Mouse (Mus musculus): Measurements from ENCODE around the gene Crb3. TPM values are rescaled to one million over a fixed set of nuclear protein-coding genes. Genes with fewer than 3 reads are reported as not detected.

The Crb3 gene
- polyA plus RNA-seq, 1 experiment from 2014 or later = 1.5 TPM

Other genes with a start within 250 kb of the Crb3 start
- gene Rfx2, start 228.1 kb upstream of the Crb3 start, polyA plus RNA-seq (2015; fragmentation: Nextera tagmentation; extraction: Ambion mirVana) = 5.4 and 6.0 TPM in 2 replicates
- gene Acsbg2, start 184.7 kb upstream of the Crb3 start, polyA plus RNA-seq (2015; fragmentation: Nextera tagmentation; extraction: Ambion mirVana) = not detected in 2 replicates
- gene 1700061G19Rik, start 183.6 kb upstream of the Crb3 start, polyA plus RNA-seq (2015; fragmentation: Nextera tagmentation; extraction: Ambion mirVana) = 0.37 and 0.49 TPM in 2 replicates
- 103 and 106 TPM in 2 replicates for gene Mllt1, start 123.7 kb upstream of the Crb3 start, polyA plus RNA-seq (2015; fragmentation: Nextera tagmentation; extraction: Ambion mirVana)
- gene Acer1, start 77.0 kb upstream of the Crb3 start, polyA plus RNA-seq (2015; fragmentation: Nextera tagmentation; extraction: Ambion mirVana) = not detected in 2 replicates
- 180 and 188 TPM in 2 replicates for gene Clpp, start 68.8 kb upstream of the Crb3 start, polyA plus RNA-seq (2015; fragmentation: Nextera tagmentation; extraction: Ambion mirVana)
- gene Alkbh7, start 61.8 kb upstream of the Crb3 start, polyA plus RNA-seq (2015; fragmentation: Nextera tagmentation; extraction: Ambion mirVana) = 53.2 and 57.1 TPM in 2 replicates
- gene Pspn, start 59.1 kb upstream of the Crb3 start, polyA plus RNA-seq (2015; fragmentation: Nextera tagmentation; extraction: Ambion mirVana) = 0.68 and 0.83 TPM in 2 replicates
- gene Gtf2f1, start 47.8 kb upstream of the Crb3 start, polyA plus RNA-seq (2015; fragmentation: Nextera tagmentation; extraction: Ambion mirVana) = 76.8 TPM in 2 replicates
- gene Gm17949, start 47.6 kb upstream of the Crb3 start, polyA plus RNA-seq (2015; fragmentation: Nextera tagmentation; extraction: Ambion mirVana) = 0.43 and 0.73 TPM in 2 replicates
- 29.9 and 30.5 TPM in 2 replicates for gene Khsrp, start 27.6 kb upstream of the Crb3 start, polyA plus RNA-seq (2015; fragmentation: Nextera tagmentation; extraction: Ambion mirVana)
- gene Slc25a41, start 17.5 kb upstream of the Crb3 start, polyA plus RNA-seq (2015; fragmentation: Nextera tagmentation; extraction: Ambion mirVana) = not detected in 2 replicates
- gene Slc25a23, start 758 bp downstream of the Crb3 start, polyA plus RNA-seq (2015; fragmentation: Nextera tagmentation; extraction: Ambion mirVana) = 42.5 TPM in 2 replicates
- 5.8 TPM in 2 replicates for gene Dennd1c, start 19.4 kb downstream of the Crb3 start, polyA plus RNA-seq (2015; fragmentation: Nextera tagmentation; extraction: Ambion mirVana)
- gene Tubb4a, start 28.7 kb downstream of the Crb3 start, polyA plus RNA-seq (2015; fragmentation: Nextera tagmentation; extraction: Ambion mirVana) = 388 and 395 TPM in 2 replicates
- gene Tnfsf9, start 46.2 kb downstream of the Crb3 start, polyA plus RNA-seq (2015; fragmentation: Nextera tagmentation; extraction: Ambion mirVana) = 7.4 and 8.1 TPM in 2 replicates
- gene Cd70, start 90.7 kb downstream of the Crb3 start, polyA plus RNA-seq (2015; fragmentation: Nextera tagmentation; extraction: Ambion mirVana) = 1.1 and 1.2 TPM in 2 replicates
- gene Tnfsf14, start 135.1 kb downstream of the Crb3 start, polyA plus RNA-seq (2015; fragmentation: Nextera tagmentation; extraction: Ambion mirVana) = not detected in 2 replicates
- gene C3, start 169.0 kb downstream of the Crb3 start, polyA plus RNA-seq (2015; fragmentation: Nextera tagmentation; extraction: Ambion mirVana) = 2.2 TPM in 2 replicates
- 22.7 and 23.1 TPM in 2 replicates for gene Gpr108, start 189.3 kb downstream of the Crb3 start, polyA plus RNA-seq (2015; fragmentation: Nextera tagmentation; extraction: Ambion mirVana)
- gene Trip10, start 190.3 kb downstream of the Crb3 start, polyA plus RNA-seq (2015; fragmentation: Nextera tagmentation; extraction: Ambion mirVana) = 9.6 and 10.5 TPM in 2 replicates
- gene Vav1, start 220.0 kb downstream of the Crb3 start, polyA plus RNA-seq (2015; fragmentation: Nextera tagmentation; extraction: Ambion mirVana) = 1.5 and 1.6 TPM in 2 replicates

Data from midbrain, embryonic 15.5 days (tissue).